Mouse (Mus musculus) G1E (cell line): ENCODE results near the gene Mto1.

Experiments
- CTCF ChIP-seq: IDR thresholded peaks from 2 replicates; pipeline ENCODE4 v1.5.1; 2012; ENCODE audit warnings: low read depth, low read length, inconsistent platforms, mixed read lengths
- GATA1 ChIP-seq: IDR thresholded peaks from 2 replicates; pipeline ENCODE4 v1.6.1; 2012; ENCODE audit warnings: borderline replicate concordance, low read length, inconsistent platforms, mixed read lengths
- GATA2 ChIP-seq: IDR thresholded peaks from 2 replicates; pipeline ENCODE4 v1.6.1; 2012; ENCODE audit warnings: low read depth, low read length, inconsistent platforms, borderline replicate concordance
- POLR2AphosphoS5 ChIP-seq: IDR thresholded peaks from 2 replicates; pipeline ENCODE4 v1.6.1; 2012; ENCODE audit warnings: low read depth, low read length, inconsistent platforms; ENCODE audit not compliant: insufficient replicate concordance

DNA sequence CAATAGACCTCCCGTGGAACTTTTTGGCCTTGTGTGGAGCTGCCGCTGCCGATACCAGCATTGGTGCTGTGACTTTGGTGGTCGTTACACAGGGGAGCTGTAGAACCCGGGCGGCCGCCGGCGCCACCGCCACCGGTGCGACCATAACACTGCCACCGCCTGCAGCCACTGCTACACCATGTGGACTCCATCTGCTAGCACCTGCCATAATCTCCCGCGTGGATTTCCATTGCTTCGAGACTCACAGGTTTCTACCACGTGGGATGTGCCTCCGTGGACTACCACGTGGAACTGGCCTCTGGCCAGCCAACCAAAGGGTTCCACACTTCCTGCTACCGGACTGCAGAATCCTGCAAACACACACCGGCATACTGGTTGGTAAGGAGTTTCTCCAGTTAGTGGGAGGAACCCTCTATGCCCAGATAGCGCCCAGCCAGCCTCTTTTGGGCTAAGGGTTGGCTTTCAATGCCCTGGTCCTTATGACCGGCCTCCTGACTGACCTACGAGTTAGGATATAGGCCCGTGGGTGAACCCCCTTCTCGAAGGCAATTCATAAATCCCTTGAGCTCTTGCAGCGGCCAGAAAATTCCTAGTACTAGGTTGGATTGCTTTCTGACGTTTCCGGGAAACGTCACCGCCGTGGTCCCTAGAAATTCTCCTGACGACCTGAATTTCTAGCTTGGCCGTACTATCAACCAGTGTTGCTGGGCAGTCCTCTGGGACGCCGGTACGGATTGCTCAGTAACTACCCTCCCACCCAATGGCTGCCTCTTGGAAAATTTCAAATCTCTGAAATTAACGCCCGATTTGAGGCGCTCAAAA lies 73.0 kb downstream of the Mto1 start:
- TF ChIP-seq CTCF (no peak), GATA1 (no peak), GATA2 (no peak), POLR2AphosphoS5 (no peak)
